In genomic region chr17:33089220-33089949, GRCm38 (mm10) we compare ENCODE assay signal across 7 mouse cellular contexts. TPM values are rescaled to one million over a fixed set of nuclear protein-coding genes. Genes with fewer than 3 reads are reported as not detected.
DNase-seq lines count a peak whose midpoint lies in the region; ATAC-seq lines count a peak whose summit lies in the region.

Gene Zfp563 (plus strand): TSS chr17:33089310.

- H3K4me1 ChIP-seq in intestine, embryonic 16.5 days (ENCODE audit: control insufficient read depth, insufficient read depth, low read length), result peaks cover 5% of the 10 kb centered on the region
- H3K4me1 ChIP-seq in midbrain, embryonic 11.5 days (ENCODE audit: control insufficient read depth, insufficient read depth, low read length), result peaks cover 14% of the 10 kb centered on the region; the same call in 1 of the 2 replicates

- DNase-seq in adrenal gland, adult 8-10 months, result peak; percentile 94
- DNase-seq in embryo, embryonic 9.5 days (ENCODE audit: extremely low spot score), result peak; percentile 91
- peak; percentile 79 to 94 for DNase-seq in gastrocnemius, postnatal 4 days (ENCODE audit: low spot score in 2 of 2)
- peak; percentile 93 to 96 for DNase-seq in left cerebral cortex, postnatal 36 days (ENCODE audit: low spot score in 2 of 2)
- peak; percentile 98 for DNase-seq in midbrain, embryonic 11.5 days (ENCODE audit: low spot score, missing footprints)
- peak; percentile 94 for DNase-seq in skeletal muscle tissue, adult 2 months (ENCODE audit: low read depth, low spot score)

- WGBS in intestine, embryonic 16.5 days, result 3% methylated on average over 34 of the region's 34 CpGs
- 3% methylated on average over 34 of the region's 34 CpGs for WGBS in midbrain, embryonic 11.5 days

- peak within 1 kb of the TSS; percentile 68 for H3K4me2 ChIP-seq in intestine, embryonic 16.5 days (ENCODE audit: low read depth, low read length)
- H3K4me2 ChIP-seq in midbrain, embryonic 11.5 days, result peak within 1 kb of the TSS; percentile 59

- H3K36me3 ChIP-seq in intestine, embryonic 16.5 days (ENCODE audit: control insufficient read depth, insufficient read depth, low read length), result no peaks in the 10 kb centered on the region
- H3K36me3 ChIP-seq in midbrain, embryonic 11.5 days (ENCODE audit: control insufficient read depth, insufficient read depth, low read length), result no peaks in the 10 kb centered on the region

- peak within 1 kb of the TSS; percentile 58 for H3K4me3 ChIP-seq in intestine, embryonic 16.5 days (ENCODE audit: low read length)
- peak within 1 kb of the TSS; percentile 41 for H3K4me3 ChIP-seq in midbrain, embryonic 11.5 days (ENCODE audit: low read depth, low read length)

- intact Hi-C loops in left cerebral cortex, postnatal 36 days (cut with DNase I), result no loop called here

- peak within 1 kb of the TSS; percentile 90 for H3K27ac ChIP-seq in intestine, embryonic 16.5 days (ENCODE audit: low read length)
- H3K27ac ChIP-seq in midbrain, embryonic 11.5 days (ENCODE audit: low read depth, low read length), result peak within 1 kb of the TSS; percentile 81; the same call in 1 of the 2 replicates

- H3K27me3 ChIP-seq in intestine, embryonic 16.5 days (replicated peaks; ENCODE audit: control insufficient read depth, insufficient read depth, low read length), result no peaks in the 10 kb centered on the region
- H3K27me3 ChIP-seq in midbrain, embryonic 11.5 days (ENCODE audit: control insufficient read depth, insufficient read depth, low read length), result no peaks in the 10 kb centered on the region

- no peaks in the 10 kb centered on the region for H3K9me3 ChIP-seq in intestine, embryonic 16.5 days (ENCODE audit: control insufficient read depth, low read length)
- H3K9me3 ChIP-seq in midbrain, embryonic 11.5 days (ENCODE audit: control insufficient read depth, low read length), result no peaks in the 10 kb centered on the region

- H3K9ac ChIP-seq in intestine, embryonic 16.5 days (ENCODE audit: low read depth, low read length), result peak within 1 kb of the TSS; percentile 74
- peak within 1 kb of the TSS; percentile 60 for H3K9ac ChIP-seq in midbrain, embryonic 11.5 days (ENCODE audit: low read length)

- ATAC-seq in intestine, embryonic 16.5 days, result peak; percentile 91
- ATAC-seq in midbrain, embryonic 11.5 days (ENCODE audit: low FRiP score), result peak; percentile 89

RNA-seq across cellular contexts. Expression of gene Zfp563, which starts in this region (rescaled TPM):
- 10 to 100 TPM in 3 of 4 experiments, 1 to 10 TPM in 1; 8.9 to 15.0 (median 11.4) TPM for total RNA-seq in adrenal gland, adult 8-10 months (2022)
- 1 to 10 TPM; 4.6 to 5.6 TPM for total RNA-seq in gastrocnemius, postnatal 4 days (2021)
- polyA plus RNA-seq in intestine, embryonic 16.5 days (2015; fragmentation: Nextera tagmentation; extraction: Ambion mirVana), result 5.1 and 5.2 TPM in 2 replicates
- 10 to 100 TPM; 15.4 to 19.9 TPM for total RNA-seq in left cerebral cortex, postnatal 36 days (2021)
- 10.7 and 14.1 TPM in 2 replicates for polyA plus RNA-seq in midbrain, embryonic 11.5 days (2014; fragmentation: Nextera tagmentation; extraction: Ambion mirVana)

Comparison
In these comparisons a context has a peak if more than half of its experiments do, and no peak if none do; other contexts are left out.
1. Peak in every context shown above with its lines: DNase-seq, ATAC-seq, H3K4me3 ChIP-seq and H3K27ac ChIP-seq.